Mouse (Mus musculus): ENCODE measurements at regions not wholly inside any gene's neighbourhood (a gene's known extent, or its start where the extent isn't known, plus 50 kb on each side); places are given as distances from the start of the nearest gene placed in this dataset.

DNA sequence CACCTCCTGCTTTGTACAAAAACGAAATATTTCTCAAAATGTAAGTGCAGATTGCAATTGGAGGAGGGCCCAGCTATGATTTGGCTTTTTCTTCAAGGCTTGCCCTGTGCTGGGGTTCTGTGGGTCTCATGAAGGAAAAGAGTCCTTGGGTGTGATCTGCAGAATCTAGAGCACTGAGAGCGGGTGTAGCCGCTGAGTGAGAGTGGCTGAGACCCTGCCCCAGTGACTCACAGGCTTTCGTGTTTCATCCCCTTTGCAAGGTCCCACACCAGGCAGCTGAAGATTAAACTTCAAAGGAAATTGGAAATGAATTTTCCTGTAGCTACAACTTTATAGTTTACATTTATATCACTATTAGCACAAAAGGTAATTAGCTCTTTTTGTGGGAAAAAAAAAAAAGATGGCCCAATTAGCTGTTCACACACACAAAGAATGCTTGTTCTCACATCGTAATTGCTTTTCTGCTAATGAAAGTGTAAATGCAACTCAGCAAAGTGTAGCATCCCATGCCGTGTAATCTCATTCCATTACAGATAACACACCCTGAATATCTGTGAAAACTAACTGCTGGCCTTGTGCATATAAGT, 71.0 kb downstream of the Arrdc3 start:
- Histone ChIP-seq H3K27ac (ENCODE audit: low read depth) (no peak overlapping the region), H3K4me2 (no peak overlapping the region), H3K9me3 (ENCODE audit: low read depth, low read length) (no peaks in the 10 kb centered on the region), H3K9ac (no peak overlapping the region), H3K36me3 (ENCODE audit: insufficient read depth) (no peaks in the 10 kb centered on the region), H3K27me3 (ENCODE audit: insufficient read depth, low read length) (no peaks in the 10 kb centered on the region), H3K4me1 (ENCODE audit: insufficient read depth) (no peaks in the 10 kb centered on the region), H3K4me3 (ENCODE audit: low read depth, low read length) (no peak overlapping the region)
- DNase-seq (no peak), ATAC-seq (ENCODE audit: insufficient read depth) (no peak)
- 56% methylated on average over 6 of the region's 6 CpGs for WGBS
- TF ChIP-seq CTCF (IDR thresholded peaks at IDR 0.05; ENCODE audit: low read depth) = no peak

- Histone ChIP-seq H3K4me2 (no peak overlapping the region), H3K36me3 (ENCODE audit: insufficient read depth) (no peaks in the 10 kb centered on the region), H3K27me3 (ENCODE audit: insufficient read depth, low read length) (no peaks in the 10 kb centered on the region), H3K27ac (ENCODE audit: low read depth) (no peak overlapping the region), H3K4me3 (ENCODE audit: low read depth, low read length) (no peak overlapping the region), H3K9ac (no peak overlapping the region), H3K9me3 (ENCODE audit: low read depth, low read length) (no peaks in the 10 kb centered on the region), H3K4me1 (ENCODE audit: insufficient read depth) (no peaks in the 10 kb centered on the region)
- WGBS = 44% methylated on average over 1 of the region's 1 CpGs
- no peak for ATAC-seq (ENCODE audit: insufficient read depth)
- DNase-seq = no peak
- TF ChIP-seq CTCF (IDR thresholded peaks at IDR 0.05; ENCODE audit: low read depth) = no peak
Observed at GRCm38 (mm10) chr13:80956966-80957365, 73.8 kb downstream of the Arrdc3 start.

GRCm38 (mm10) chr13:80957419-80958139, 74.4 kb downstream of the Arrdc3 start:
- WGBS = 89% methylated on average over 6 of the region's 6 CpGs
- H3K4me1 ChIP-seq (ENCODE audit: insufficient read depth) = no peaks in the 10 kb centered on the region
- H3K9me3 ChIP-seq (ENCODE audit: low read depth, low read length) = no peaks in the 10 kb centered on the region
- TF ChIP-seq CTCF (IDR thresholded peaks at IDR 0.05; ENCODE audit: low read depth) = no peak
- no peak overlapping the region for H3K9ac ChIP-seq
- H3K27ac ChIP-seq (ENCODE audit: low read depth) = no peak overlapping the region
- no peak overlapping the region for H3K4me2 ChIP-seq
- ATAC-seq (ENCODE audit: insufficient read depth) = no peak
- DNase-seq = no peak
- no peak overlapping the region for H3K4me3 ChIP-seq (ENCODE audit: low read depth, low read length)
- no peaks in the 10 kb centered on the region for H3K27me3 ChIP-seq (ENCODE audit: insufficient read depth, low read length)
- H3K36me3 ChIP-seq (ENCODE audit: insufficient read depth) = no peaks in the 10 kb centered on the region

- Histone ChIP-seq H3K4me2 (no peak overlapping the region), H3K36me3 (ENCODE audit: insufficient read depth) (no peaks in the 10 kb centered on the region), H3K27ac (ENCODE audit: low read depth) (no peak overlapping the region), H3K4me3 (ENCODE audit: low read depth, low read length) (no peak overlapping the region), H3K27me3 (ENCODE audit: insufficient read depth, low read length) (no peaks in the 10 kb centered on the region), H3K9me3 (ENCODE audit: low read depth, low read length) (no peaks in the 10 kb centered on the region), H3K9ac (no peak overlapping the region), H3K4me1 (ENCODE audit: insufficient read depth) (no peaks in the 10 kb centered on the region)
- 80% methylated on average over 1 of the region's 1 CpGs for WGBS
- DNase-seq = no peak
- ATAC-seq (ENCODE audit: insufficient read depth) = no peak
- no peak for TF ChIP-seq CTCF (IDR thresholded peaks at IDR 0.05; ENCODE audit: low read depth)
Observed at GRCm38 (mm10) chr13:80959763-80960162, 76.6 kb downstream of the Arrdc3 start.

DNA sequence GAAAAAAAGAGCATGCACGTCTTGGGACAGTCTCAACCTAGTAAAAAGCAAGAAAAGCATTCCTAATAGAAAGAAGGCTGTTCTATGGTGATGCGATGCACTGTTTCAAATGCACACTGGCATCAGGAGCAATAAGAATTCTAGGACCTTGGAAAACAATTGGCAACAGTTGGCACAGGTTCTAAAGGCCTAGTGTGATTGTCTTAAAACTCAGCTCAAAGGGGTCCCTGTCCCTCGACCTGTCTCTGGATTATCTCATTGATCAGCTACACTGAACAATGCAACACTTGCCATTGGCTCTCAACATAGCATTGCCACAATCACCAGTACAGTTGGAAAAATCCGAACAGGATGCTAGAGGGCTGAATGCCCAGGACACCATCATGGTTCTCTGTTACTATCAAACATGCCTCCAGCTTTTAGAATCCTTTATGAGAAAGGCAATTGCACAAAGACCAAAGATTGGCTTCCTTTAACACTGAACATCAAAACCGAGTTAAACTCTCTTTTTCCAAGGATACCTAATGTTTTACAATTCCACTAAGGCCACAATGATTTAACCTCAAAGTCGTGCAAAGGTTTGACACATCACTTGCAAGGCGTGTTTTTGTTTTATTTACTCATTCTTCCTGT, 78.9 kb downstream of the Arrdc3 start:
- H3K36me3 ChIP-seq (ENCODE audit: insufficient read depth) = no peaks in the 10 kb centered on the region
- peak overlapping the region; percentile 77 for H3K4me2 ChIP-seq
- no peak for TF ChIP-seq CTCF (IDR thresholded peaks at IDR 0.05; ENCODE audit: low read depth)
- peak; percentile 18 for DNase-seq
- H3K27me3 ChIP-seq (ENCODE audit: insufficient read depth, low read length) = no peaks in the 10 kb centered on the region
- ATAC-seq (ENCODE audit: insufficient read depth) = no peak
- H3K4me1 ChIP-seq (ENCODE audit: insufficient read depth) = no peaks in the 10 kb centered on the region
- WGBS = 56% methylated on average over 7 of the region's 7 CpGs
- no peak overlapping the region; the same call in 1 of the 2 replicates for H3K27ac ChIP-seq (ENCODE audit: low read depth)
- H3K4me3 ChIP-seq (ENCODE audit: low read depth, low read length) = peak overlapping the region; percentile 41; the same call in 1 of the 2 replicates
- H3K9me3 ChIP-seq (ENCODE audit: low read depth, low read length) = no peaks in the 10 kb centered on the region
- H3K9ac ChIP-seq = no peak overlapping the region

- 2% methylated on average over 43 of the region's 51 CpGs for WGBS
- peak; percentile 91 for DNase-seq
- Histone ChIP-seq H3K4me1 (ENCODE audit: insufficient read depth) (no peaks in the 10 kb centered on the region), H3K27ac (ENCODE audit: low read depth) (peak overlapping the region; percentile 90), H3K27me3 (ENCODE audit: insufficient read depth, low read length) (no peaks in the 10 kb centered on the region), H3K9me3 (ENCODE audit: low read depth, low read length) (no peaks in the 10 kb centered on the region), H3K4me3 (ENCODE audit: low read depth, low read length) (peak overlapping the region; percentile 41), H3K9ac (peak overlapping the region; percentile 61), H3K4me2 (peak overlapping the region; percentile 77), H3K36me3 (ENCODE audit: insufficient read depth) (no peaks in the 10 kb centered on the region)
- peak; percentile 97 for ATAC-seq (ENCODE audit: insufficient read depth)
- no peak for TF ChIP-seq CTCF (IDR thresholded peaks at IDR 0.05; ENCODE audit: low read depth)
Observed at GRCm38 (mm10) chr13:80962789-80963590, 79.8 kb downstream of the Arrdc3 start.
